Mouse (Mus musculus): ENCODE measurements around the gene Faap20. TPM values are rescaled to one million over a fixed set of nuclear protein-coding genes. Genes with fewer than 3 reads are reported as not detected.
A peak's percentile ranks its signal among the peaks of the same experiment; 100 is the strongest.

Faap20 gene
- polyA plus RNA-seq, 1 experiment from 2014 or later: 87.4 TPM

- Histone ChIP-seq H3K27ac (peak overlapping the region; percentile 96; the same call in 1 of the 2 replicates), H3K9ac (peak overlapping the region; percentile 70; the same call in 1 of the 2 replicates), H3K4me3 (peak overlapping the region; percentile 52; the same call in 1 of the 2 replicates), H3K27me3 (no peaks in the 10 kb centered on the region), H3K4me1 (peaks cover 24% of the 10 kb centered on the region), H3K4me2 (replicated peaks) (peak overlapping the region; percentile 81), H3K9me3 (no peaks in the 10 kb centered on the region), H3K36me3 (peaks cover 9% of the 10 kb centered on the region; the same call in 1 of the 2 replicates)
- ATAC-seq (ENCODE audit: insufficient number of reproducible peaks, insufficient read depth, low FRiP score, low TSS enrichment): no peak
- WGBS: 74% methylated on average over 3 of the region's 3 CpGs
Observed at GRCm38 (mm10) chr4:155251147-155251546, 1.5 kb downstream of the Faap20 start.

GRCm38 (mm10) chr4:155252253-155252652 is 2.7 kb downstream of the Faap20 start:
- 88% methylated on average over 6 of the region's 6 CpGs for WGBS
- Histone ChIP-seq H3K27me3 (no peaks in the 10 kb centered on the region), H3K9ac (no peak overlapping the region), H3K4me3 (no peak overlapping the region), H3K27ac (no peak overlapping the region), H3K4me1 (peaks cover 23% of the 10 kb centered on the region), H3K4me2 (replicated peaks) (peak overlapping the region; percentile 81; the same call in 1 of the 2 replicates), H3K36me3 (peaks cover 17% of the 10 kb centered on the region), H3K9me3 (no peaks in the 10 kb centered on the region)
- no peak for ATAC-seq (ENCODE audit: insufficient number of reproducible peaks, insufficient read depth, low FRiP score, low TSS enrichment)

- peaks cover 6% of the 10 kb centered on the region; the same call in 1 of the 2 replicates for H3K36me3 ChIP-seq
- no peak for ATAC-seq (ENCODE audit: insufficient number of reproducible peaks, insufficient read depth, low FRiP score, low TSS enrichment)
- H3K9ac ChIP-seq: no peak overlapping the region
- H3K4me1 ChIP-seq: peaks cover 34% of the 10 kb centered on the region; the same call in 1 of the 2 replicates
- no peaks in the 10 kb centered on the region for H3K27me3 ChIP-seq
- no peak overlapping the region for H3K27ac ChIP-seq
- 86% methylated on average over 3 of the region's 3 CpGs for WGBS
- no peak overlapping the region for H3K4me2 ChIP-seq (replicated peaks)
- H3K9me3 ChIP-seq: 0 out of 2 replicates have a peak, but pooled peaks cover 4% of the 10 kb centered on the region
- no peak overlapping the region for H3K4me3 ChIP-seq
Observed at GRCm38 (mm10) chr4:155264521-155265321, 15.1 kb downstream of the Faap20 start.

GRCm38 (mm10) chr4:155267047-155267543 is 17.5 kb downstream of the Faap20 start:
- no peak overlapping the region for H3K9ac ChIP-seq
- no peaks in the 10 kb centered on the region for H3K27me3 ChIP-seq
- no peak overlapping the region for H3K4me3 ChIP-seq
- H3K36me3 ChIP-seq: no peaks in the 10 kb centered on the region
- H3K9me3 ChIP-seq: no peaks in the 10 kb centered on the region
- 0 out of 2 replicates have a peak overlapping the region, but pooled peaks have one; percentile 31 for H3K27ac ChIP-seq
- H3K4me1 ChIP-seq: peaks cover 34% of the 10 kb centered on the region; the same call in 1 of the 2 replicates
- ATAC-seq (ENCODE audit: insufficient number of reproducible peaks, insufficient read depth, low FRiP score, low TSS enrichment): 0 out of 2 replicates have a peak, but pooled peaks have one; percentile 54
- 58% methylated on average over 7 of the region's 7 CpGs for WGBS
- no peak overlapping the region for H3K4me2 ChIP-seq (replicated peaks)

GRCm38 (mm10) chr4:155267639-155268175 is 18.1 kb downstream of the Faap20 start:
- Histone ChIP-seq H3K4me1 (peaks cover 34% of the 10 kb centered on the region; the same call in 1 of the 2 replicates), H3K27me3 (no peaks in the 10 kb centered on the region), H3K9me3 (no peaks in the 10 kb centered on the region), H3K9ac (no peak overlapping the region), H3K4me2 (replicated peaks) (no peak overlapping the region), H3K4me3 (no peak overlapping the region), H3K27ac (0 out of 2 replicates have a peak overlapping the region, but pooled peaks have one; percentile 31), H3K36me3 (no peaks in the 10 kb centered on the region)
- 55% methylated on average over 12 of the region's 12 CpGs for WGBS
- no peak; the same call in 1 of the 2 replicates for ATAC-seq (ENCODE audit: insufficient number of reproducible peaks, insufficient read depth, low FRiP score, low TSS enrichment)

GRCm38 (mm10) chr4:155268382-155268781 is 18.8 kb downstream of the Faap20 start:
- 29% methylated on average over 5 of the region's 5 CpGs for WGBS
- Histone ChIP-seq H3K9ac (no peak overlapping the region), H3K27ac (no peak overlapping the region), H3K4me2 (replicated peaks) (no peak overlapping the region), H3K4me1 (peaks cover 34% of the 10 kb centered on the region; the same call in 1 of the 2 replicates), H3K4me3 (no peak overlapping the region), H3K36me3 (no peaks in the 10 kb centered on the region), H3K27me3 (no peaks in the 10 kb centered on the region), H3K9me3 (no peaks in the 10 kb centered on the region)
- ATAC-seq (ENCODE audit: insufficient number of reproducible peaks, insufficient read depth, low FRiP score, low TSS enrichment): no peak

GRCm38 (mm10) chr4:155274451-155274850 is 24.8 kb downstream of the Faap20 start:
- 42% methylated on average over 5 of the region's 5 CpGs for WGBS
- H3K9me3 ChIP-seq: no peaks in the 10 kb centered on the region
- no peaks in the 10 kb centered on the region for H3K36me3 ChIP-seq
- H3K27ac ChIP-seq: peak overlapping the region; percentile 41; the same call in 1 of the 2 replicates
- no peaks in the 10 kb centered on the region for H3K27me3 ChIP-seq
- H3K4me1 ChIP-seq: peaks cover 26% of the 10 kb centered on the region
- no peak overlapping the region for H3K4me3 ChIP-seq
- no peak for ATAC-seq (ENCODE audit: insufficient number of reproducible peaks, insufficient read depth, low FRiP score, low TSS enrichment)
- no peak overlapping the region for H3K4me2 ChIP-seq (replicated peaks)
- no peak overlapping the region for H3K9ac ChIP-seq

- 58% methylated on average over 3 of the region's 3 CpGs for WGBS
- H3K27ac ChIP-seq: peak overlapping the region; percentile 41; the same call in 1 of the 2 replicates
- ATAC-seq (ENCODE audit: insufficient number of reproducible peaks, insufficient read depth, low FRiP score, low TSS enrichment): no peak
- no peaks in the 10 kb centered on the region for H3K27me3 ChIP-seq
- no peak overlapping the region for H3K4me2 ChIP-seq (replicated peaks)
- no peak overlapping the region for H3K4me3 ChIP-seq
- H3K9ac ChIP-seq: no peak overlapping the region
- no peaks in the 10 kb centered on the region for H3K36me3 ChIP-seq
- H3K4me1 ChIP-seq: peaks cover 28% of the 10 kb centered on the region
- no peaks in the 10 kb centered on the region for H3K9me3 ChIP-seq
Observed at GRCm38 (mm10) chr4:155274851-155275250, 25.2 kb downstream of the Faap20 start.

GRCm38 (mm10) chr4:155277963-155278362 is 28.4 kb downstream of the Faap20 start:
- no peaks in the 10 kb centered on the region for H3K9me3 ChIP-seq
- H3K4me1 ChIP-seq: peaks cover 58% of the 10 kb centered on the region
- H3K27me3 ChIP-seq: no peaks in the 10 kb centered on the region
- H3K4me2 ChIP-seq (replicated peaks): no peak overlapping the region
- H3K27ac ChIP-seq: peak overlapping the region; percentile 77
- ATAC-seq (ENCODE audit: insufficient number of reproducible peaks, insufficient read depth, low FRiP score, low TSS enrichment): no peak
- H3K4me3 ChIP-seq: no peak overlapping the region
- WGBS: 26% methylated on average over 6 of the region's 6 CpGs
- H3K36me3 ChIP-seq: no peaks in the 10 kb centered on the region
- no peak overlapping the region for H3K9ac ChIP-seq

GRCm38 (mm10) chr4:155279054-155279453 is 29.5 kb downstream of the Faap20 start:
- Histone ChIP-seq H3K27ac (peak overlapping the region; percentile 77), H3K9ac (no peak overlapping the region), H3K36me3 (no peaks in the 10 kb centered on the region), H3K27me3 (no peaks in the 10 kb centered on the region), H3K4me2 (replicated peaks) (no peak overlapping the region), H3K9me3 (no peaks in the 10 kb centered on the region), H3K4me1 (peaks cover 67% of the 10 kb centered on the region), H3K4me3 (no peak overlapping the region)
- ATAC-seq (ENCODE audit: insufficient number of reproducible peaks, insufficient read depth, low FRiP score, low TSS enrichment): no peak
- WGBS: 84% methylated on average over 8 of the region's 8 CpGs

GRCm38 (mm10) chr4:155279926-155280767 is 30.5 kb downstream of the Faap20 start:
- ATAC-seq (ENCODE audit: insufficient number of reproducible peaks, insufficient read depth, low FRiP score, low TSS enrichment): no peak
- no peaks in the 10 kb centered on the region for H3K36me3 ChIP-seq
- H3K27ac ChIP-seq: peak overlapping the region; percentile 36; the same call in 1 of the 2 replicates
- H3K4me3 ChIP-seq: no peak overlapping the region
- 68% methylated on average over 16 of the region's 16 CpGs for WGBS
- H3K9me3 ChIP-seq: no peaks in the 10 kb centered on the region
- no peaks in the 10 kb centered on the region for H3K27me3 ChIP-seq
- H3K4me2 ChIP-seq (replicated peaks): no peak overlapping the region
- H3K9ac ChIP-seq: no peak overlapping the region
- H3K4me1 ChIP-seq: peaks cover 68% of the 10 kb centered on the region
